Mouse (Mus musculus) heart, postnatal 4 days (tissue): ENCODE data around the gene Tfap2c. TPM values are rescaled to one million over a fixed set of nuclear protein-coding genes. Genes with fewer than 3 reads are reported as not detected.

Source experiments
- DNase-seq: peaks from one replicate; pipeline ENCODE4 v3.0.0; 2021
- total RNA-seq, 2 experiments: library from RNA; stranded (reverse); gene quantifications; 2 replicates each; pipeline ENCODE4 v1.2.3; 2021

The Tfap2c gene
- total RNA-seq: not detected

GRCm38 (mm10) chr2:172549371-172550155, at the start of gene Tfap2c:
TSS of gene Tfap2c (plus strand) at chr2:172549593.
- no peak for DNase-seq

- no peak for DNase-seq
Measured at GRCm38 (mm10) chr2:172500752-172501316, 48.6 kb upstream of the Tfap2c start.

GRCm38 (mm10) chr2:172501341-172501740, 48.1 kb upstream of the Tfap2c start:
- peak; percentile 38 for DNase-seq

DNA sequence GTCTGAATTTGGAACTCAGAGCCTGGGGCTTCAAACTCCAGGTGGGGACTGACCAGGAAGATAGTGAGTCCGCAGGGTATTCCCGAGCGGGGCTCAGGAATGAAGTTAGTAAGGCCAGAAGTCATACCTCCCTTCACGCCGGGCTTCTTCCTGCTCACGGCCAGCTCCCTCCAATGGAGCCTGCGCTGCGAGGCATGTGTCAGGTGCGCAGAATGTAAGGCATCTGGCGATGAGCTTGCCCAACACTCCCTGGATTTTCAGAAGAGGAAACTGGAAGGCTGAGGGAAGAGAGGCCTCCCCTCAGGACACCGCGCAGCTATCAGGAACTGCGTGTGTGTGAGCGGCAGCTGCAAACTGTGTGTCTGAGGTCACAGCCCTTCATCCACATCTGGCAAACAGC, 47.2 kb upstream of the Tfap2c start:
- no peak for DNase-seq

DNA sequence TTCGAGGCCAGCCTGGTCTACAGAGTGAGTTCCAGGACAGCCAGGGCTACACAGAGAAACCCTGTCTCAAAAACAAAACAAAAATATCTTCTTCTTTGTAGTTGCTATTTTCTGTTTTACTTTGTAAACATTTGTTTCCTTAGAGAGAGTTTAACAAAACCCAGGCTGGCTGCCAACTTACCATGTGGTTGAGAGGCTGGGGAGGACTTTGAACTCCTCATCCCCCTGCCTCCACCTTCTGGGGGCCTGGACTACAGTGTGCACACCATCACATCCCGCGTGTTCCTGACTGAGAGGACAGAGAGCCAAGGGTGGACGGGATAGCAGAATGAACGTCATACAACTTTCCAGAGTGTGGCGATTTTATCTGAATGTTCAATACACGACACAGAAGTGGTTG, 43.3 kb upstream of the Tfap2c start:
- no peak for DNase-seq

DNA sequence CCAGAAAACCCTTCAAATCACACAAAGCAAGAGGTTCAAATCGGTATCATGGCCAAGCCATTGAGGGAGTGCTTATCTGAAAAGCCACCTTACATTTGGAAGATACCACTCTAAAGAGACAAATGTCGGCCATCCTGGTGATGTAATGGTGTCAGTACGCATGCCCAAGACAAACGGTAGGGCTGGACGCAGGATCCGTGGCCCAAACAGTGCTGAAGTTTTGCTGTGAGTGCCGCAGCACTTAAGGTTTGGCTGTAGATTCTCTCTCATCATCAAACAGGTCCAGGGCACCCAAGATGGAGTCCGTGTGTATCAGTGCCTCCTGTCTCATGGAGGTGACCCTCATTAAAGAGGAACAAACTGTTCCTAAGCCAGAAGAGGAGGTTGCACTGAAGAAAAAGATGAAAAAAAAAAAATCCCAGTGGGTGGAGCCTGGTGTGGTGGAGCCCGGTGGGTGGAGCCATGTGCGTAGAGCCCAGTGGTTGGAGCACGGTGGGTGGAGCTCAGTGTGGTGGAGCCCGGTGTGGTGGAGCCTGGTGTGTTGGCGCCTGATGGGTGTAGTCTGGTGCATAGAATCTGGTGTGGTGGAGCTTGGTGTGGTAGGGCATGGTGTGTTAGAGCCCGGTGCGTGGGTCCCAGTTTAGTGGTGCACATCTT, 39.2 kb upstream of the Tfap2c start:
- DNase-seq: no peak

DNA sequence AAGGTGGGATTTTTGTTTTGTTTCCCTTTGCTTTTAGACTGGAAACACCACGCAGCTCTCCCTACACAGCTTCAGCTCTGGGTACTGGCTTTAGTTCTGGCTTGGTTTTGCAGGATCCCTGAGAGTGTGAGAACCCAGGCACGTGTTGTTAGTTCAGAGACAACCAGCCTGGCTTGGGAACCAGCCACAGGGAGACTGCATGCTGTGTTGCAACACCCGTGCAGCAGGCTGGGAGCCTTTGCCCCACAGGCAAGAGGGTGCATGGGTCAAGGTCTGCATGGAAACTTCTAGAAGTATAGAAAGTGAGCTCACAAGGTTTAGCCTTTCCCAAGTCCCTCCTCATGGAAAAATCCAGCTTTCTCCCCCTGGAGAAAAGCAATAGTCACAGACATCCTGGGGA, 38.5 kb upstream of the Tfap2c start:
- no peak for DNase-seq

- DNase-seq: no peak
Measured at GRCm38 (mm10) chr2:172516407-172516992, 32.9 kb upstream of the Tfap2c start.

DNA sequence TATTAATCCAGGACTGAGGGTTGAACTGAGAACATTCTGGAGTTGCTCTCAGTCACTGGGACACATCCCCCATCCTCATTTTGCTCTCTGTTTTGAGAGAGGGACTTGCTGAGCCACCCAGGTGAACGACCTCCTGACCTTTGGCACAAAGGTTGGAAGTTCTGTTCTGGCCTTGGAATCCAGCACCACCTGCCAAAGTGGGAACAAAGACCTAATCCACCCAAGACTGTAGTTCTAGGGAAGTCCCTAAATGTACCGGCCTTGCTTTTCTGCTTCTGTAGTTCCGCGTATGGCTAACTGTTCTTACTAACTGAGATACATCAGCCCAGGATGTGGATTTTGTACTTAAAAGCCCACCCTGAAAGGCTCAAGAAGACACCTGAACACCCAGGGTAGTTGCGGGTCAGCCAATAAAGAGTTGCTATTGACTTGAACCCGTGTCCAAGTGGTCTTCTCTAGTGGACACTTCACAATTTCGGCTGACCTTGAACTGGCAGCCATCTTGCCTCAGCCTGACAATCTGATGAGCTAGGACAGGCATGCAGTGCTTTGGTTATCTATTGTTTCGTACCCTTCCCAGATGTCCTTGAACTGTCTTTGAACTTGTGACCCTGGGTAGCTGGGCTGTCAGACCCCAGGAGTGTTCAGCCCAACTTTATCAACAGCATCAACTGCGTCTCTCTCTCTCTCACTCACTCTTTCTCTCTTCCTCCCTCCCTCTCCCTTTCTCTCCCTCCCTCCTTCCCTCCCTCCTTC, 28.6 kb upstream of the Tfap2c start:
- DNase-seq: no peak

DNA sequence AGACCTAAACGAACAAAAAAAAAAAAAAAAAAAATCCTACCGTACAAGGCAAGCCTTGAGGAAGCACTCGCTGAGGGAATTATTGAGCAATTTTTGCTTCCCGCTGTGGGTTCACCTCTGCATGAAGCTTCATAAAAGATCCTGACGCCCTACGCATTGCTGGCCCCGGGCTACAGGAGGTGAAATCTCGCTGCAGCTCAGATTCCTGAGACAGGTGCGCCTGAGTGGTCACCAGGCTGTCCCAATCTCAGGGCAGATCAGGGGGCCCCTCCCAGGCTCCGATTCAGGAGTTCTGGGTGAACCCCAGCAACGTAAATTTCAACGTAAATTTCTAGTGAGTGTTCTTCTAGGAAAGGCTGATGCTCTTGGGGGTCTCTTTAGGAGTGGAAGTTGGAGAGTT, 26.9 kb upstream of the Tfap2c start:
- no peak for DNase-seq

- no peak for DNase-seq
Measured at GRCm38 (mm10) chr2:172527175-172527574, 22.2 kb upstream of the Tfap2c start.

DNA sequence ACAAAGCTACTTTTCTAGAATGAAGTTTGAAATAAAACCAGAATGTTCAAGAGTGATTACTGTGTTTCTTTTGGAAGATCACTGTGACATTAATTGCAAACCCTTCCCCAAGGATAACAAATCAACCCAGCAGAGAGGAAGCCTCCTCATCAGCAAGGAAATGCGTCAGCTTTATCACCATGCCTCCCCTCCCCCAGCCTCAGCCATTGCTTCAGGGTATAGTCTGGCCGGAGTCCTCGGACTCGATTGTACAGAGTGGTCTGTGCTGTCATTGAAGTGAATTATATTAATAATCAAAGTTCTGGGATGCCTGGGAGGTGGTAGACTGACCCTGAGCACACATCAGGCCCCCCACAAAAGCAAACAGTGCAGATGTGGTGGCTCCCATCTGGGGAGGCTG, 5.4 kb upstream of the Tfap2c start:
- DNase-seq: no peak

DNA sequence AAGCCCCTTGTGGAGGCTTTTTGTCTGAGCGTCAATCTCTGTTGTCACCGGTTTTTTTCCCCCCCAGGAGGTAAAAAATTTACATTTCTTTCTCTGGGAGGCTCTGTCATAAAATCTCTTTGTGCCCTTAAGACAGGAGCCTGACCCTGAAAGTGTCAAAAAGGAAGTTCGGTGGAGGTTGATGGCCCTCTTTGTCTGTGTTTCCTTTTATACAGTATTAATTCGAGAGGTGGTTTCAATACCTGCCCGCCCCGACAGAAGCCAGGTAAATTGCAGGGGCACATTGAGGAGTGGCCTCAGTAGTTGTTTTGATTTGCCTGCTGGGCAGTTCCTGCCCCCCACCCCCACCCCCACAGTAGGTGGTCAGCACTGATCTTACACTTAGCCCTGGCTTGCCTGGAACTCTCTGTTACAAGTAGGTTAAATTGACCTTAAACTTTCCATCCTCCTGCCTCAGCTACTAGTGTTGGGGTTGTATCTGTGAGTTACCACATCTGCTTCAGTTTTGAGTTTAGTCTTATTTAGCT, 4.7 kb upstream of the Tfap2c start:
- DNase-seq: no peak

- DNase-seq: no peak
Measured at GRCm38 (mm10) chr2:172545592-172546235, 3.7 kb upstream of the Tfap2c start.

DNA sequence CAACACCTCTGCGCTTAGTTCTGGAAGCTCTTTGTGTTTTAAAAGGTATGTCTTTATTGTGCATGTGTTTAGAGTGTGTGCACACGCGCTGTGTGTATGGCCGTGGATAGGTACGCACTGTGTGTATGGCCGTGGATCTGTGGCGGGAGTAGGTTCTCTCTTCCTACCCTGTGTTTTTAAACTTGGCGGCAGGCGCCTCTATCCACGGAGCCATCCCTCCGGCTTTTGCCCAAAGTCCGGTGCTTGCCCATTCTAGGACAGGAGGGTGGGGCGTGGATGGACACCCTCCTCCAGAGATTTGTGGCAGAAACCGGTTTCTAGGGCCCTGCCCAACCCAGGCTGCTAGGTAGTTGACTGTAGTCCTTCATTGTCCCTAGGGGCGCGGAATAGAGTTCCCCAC, 2.8 kb upstream of the Tfap2c start:
- no peak for DNase-seq

GRCm38 (mm10) chr2:172547116-172547515, 2.3 kb upstream of the Tfap2c start:
- peak; percentile 48 for DNase-seq

DNA sequence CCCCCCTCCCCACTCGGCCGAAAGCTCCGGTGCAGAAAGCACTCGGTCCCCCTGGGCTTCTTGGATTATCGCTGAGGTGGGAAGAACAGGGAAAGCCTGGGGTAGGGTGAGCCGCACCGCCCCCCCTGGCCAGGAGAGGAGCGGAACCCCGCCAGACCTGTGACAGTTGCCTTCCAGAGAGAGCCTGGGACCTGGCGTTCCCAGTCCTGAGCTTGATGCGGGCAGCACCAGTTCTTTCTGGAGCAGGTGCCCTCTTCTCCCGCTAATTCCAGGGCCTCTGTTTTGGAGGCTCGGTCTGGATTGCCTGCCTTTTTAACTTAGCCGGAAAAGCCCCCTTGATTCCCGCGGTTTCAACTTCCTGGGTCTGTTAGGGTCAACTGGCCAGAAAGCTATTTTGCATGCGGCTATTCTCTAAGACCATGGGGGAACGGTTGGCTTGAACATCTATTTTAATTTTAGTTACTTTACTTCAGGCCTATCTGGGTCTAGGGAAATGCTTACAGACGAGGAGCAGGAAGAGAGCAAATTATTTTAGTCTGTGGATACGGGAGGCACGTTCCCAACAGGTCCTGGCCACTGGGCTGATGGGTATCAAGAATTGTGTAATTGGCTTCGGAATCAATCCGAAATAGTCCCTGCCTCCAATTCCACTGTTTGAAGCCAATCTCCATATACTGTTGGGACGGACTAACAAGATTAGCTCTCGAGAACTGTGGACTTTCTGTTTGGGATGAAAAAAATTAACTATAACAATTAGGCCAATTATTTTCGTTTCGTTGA, 1.4 kb upstream of the Tfap2c start:
- no peak for DNase-seq

- DNase-seq: no peak
Measured at GRCm38 (mm10) chr2:172548672-172549255, 629 bp upstream of the Tfap2c start.

DNA sequence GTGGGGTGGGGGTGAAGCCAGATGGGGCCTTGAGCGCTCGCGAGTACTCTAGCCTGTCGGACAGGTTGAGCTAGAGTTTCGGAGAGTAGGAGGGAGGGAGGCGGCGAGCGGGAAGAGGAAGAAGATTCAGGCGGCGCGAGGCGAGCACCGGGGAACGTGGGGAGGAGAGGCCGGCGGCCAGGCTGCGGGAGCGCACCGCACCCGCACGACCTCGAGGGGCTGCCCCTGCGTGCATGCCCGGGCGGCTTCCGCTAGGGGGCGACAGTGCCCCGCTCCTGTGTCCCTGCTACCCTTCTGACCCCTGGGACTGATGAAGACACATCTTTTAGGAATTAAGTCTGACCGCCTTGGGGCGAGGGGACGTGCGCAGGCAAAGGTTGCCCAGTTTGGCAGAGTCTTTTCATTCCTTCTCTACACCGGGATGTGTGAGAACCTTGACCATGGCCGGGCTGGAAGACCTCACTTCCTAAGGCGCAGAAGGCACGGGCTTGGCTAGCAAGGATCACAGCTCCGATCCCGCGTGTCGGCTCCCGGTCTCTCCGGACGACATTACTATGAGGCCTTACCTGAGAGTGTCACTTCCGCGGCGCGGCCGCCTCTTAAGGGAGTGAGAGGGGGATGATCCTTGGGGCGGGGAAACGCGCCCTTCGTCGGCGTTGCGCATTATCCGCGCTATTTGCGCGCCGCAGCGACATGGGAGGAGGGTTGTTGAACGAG, 1.1 kb downstream of the Tfap2c start:
- peak; percentile 80 for DNase-seq
